Mouse (Mus musculus): Measurements from ENCODE around the gene Lhx6. TPM values are rescaled to one million over a fixed set of nuclear protein-coding genes. Genes with fewer than 3 reads are reported as not detected.

Lhx6 gene
- polyA plus RNA-seq, 1 experiment from 2014 or later = 0.16 TPM

GRCm38 (mm10) chr2:36104436-36104955, 712 bp downstream of the Lhx6 start:
- Histone ChIP-seq H3K36me3 (no peaks in the 10 kb centered on the region), H3K4me1 (replicated peaks) (peaks cover 16% of the 10 kb centered on the region), H3K4me3 (replicated peaks) (peak overlapping the region; percentile 43), H3K4me2 (peak overlapping the region; percentile 56), H3K27me3 (peaks cover 100% of the 10 kb centered on the region), H3K27ac (no peak overlapping the region), H3K9me3 (replicated peaks) (no peaks in the 10 kb centered on the region), H3K9ac (no peak overlapping the region)
- ATAC-seq (ENCODE audit: low read depth) = no peak
- no peak for DNase-seq
- WGBS (ENCODE audit: insufficient replicate concordance) = under 1% methylated on average over 32 of the region's 32 CpGs

DNA sequence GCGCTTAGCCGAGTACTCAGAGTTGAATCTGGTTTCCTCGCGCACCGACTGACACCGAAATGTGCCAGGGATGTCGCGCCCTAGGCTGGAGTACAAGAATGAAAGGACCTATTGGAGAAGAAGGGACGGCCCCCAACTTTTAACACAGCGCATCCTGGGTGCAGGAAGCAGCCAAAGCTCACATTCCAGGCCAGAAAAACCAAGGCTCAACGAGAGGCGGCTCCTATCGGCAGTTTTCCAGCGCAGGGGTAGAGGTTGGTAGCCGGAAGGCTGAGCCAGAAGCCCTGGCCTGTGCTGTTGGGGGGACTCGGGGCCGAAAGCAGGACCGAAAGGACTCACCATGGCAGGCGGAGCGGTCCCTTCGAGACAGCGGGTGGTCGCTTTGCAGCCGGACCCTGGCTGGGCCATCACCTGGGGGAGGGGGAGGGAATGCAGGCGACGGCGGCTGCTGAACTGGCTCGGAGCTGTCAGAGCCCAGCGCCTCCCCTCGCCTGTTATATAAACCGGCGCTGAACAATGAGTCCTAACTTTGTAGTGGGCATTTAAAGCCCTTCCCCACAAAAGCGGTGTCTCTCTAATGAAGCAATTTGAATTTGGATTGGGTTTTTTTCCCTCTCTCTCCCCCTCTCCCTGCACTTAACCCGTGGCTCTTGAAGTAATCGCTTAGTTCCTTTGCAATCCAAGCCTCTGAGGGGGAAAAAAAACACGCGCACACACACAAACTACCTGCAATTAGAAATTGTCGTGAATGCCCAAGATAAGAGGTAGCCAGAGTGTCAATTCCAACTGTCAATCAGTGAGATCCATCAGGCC, 1.4 kb downstream of the Lhx6 start:
- peak overlapping the region; percentile 18 for H3K4me3 ChIP-seq (replicated peaks)
- H3K36me3 ChIP-seq = no peaks in the 10 kb centered on the region
- peak overlapping the region; percentile 38 for H3K4me2 ChIP-seq
- H3K27me3 ChIP-seq = peaks cover 100% of the 10 kb centered on the region
- no peak overlapping the region for H3K27ac ChIP-seq
- peaks cover 16% of the 10 kb centered on the region for H3K4me1 ChIP-seq (replicated peaks)
- no peak for ATAC-seq (ENCODE audit: low read depth)
- H3K9me3 ChIP-seq (replicated peaks) = no peaks in the 10 kb centered on the region
- no peak for DNase-seq
- H3K9ac ChIP-seq = no peak overlapping the region
- WGBS (ENCODE audit: insufficient replicate concordance) = 2% methylated on average over 38 of the region's 38 CpGs

GRCm38 (mm10) chr2:36103069-36103554, 2.1 kb downstream of the Lhx6 start:
- Histone ChIP-seq H3K27ac (no peak overlapping the region), H3K27me3 (peaks cover 100% of the 10 kb centered on the region), H3K9me3 (replicated peaks) (no peaks in the 10 kb centered on the region), H3K4me3 (replicated peaks) (peak overlapping the region; percentile 18), H3K4me2 (peak overlapping the region; percentile 38), H3K4me1 (replicated peaks) (peaks cover 16% of the 10 kb centered on the region), H3K9ac (no peak overlapping the region), H3K36me3 (no peaks in the 10 kb centered on the region)
- 3% methylated on average over 21 of the region's 21 CpGs for WGBS (ENCODE audit: insufficient replicate concordance)
- DNase-seq (no peak), ATAC-seq (ENCODE audit: low read depth) (no peak)

- H3K27me3 ChIP-seq = peaks cover 100% of the 10 kb centered on the region
- ATAC-seq (ENCODE audit: low read depth) (no peak), DNase-seq (no peak)
- H3K4me2 ChIP-seq = peak overlapping the region; percentile 12; the same call in 1 of the 2 replicates
- no peak overlapping the region for H3K27ac ChIP-seq
- no peaks in the 10 kb centered on the region for H3K36me3 ChIP-seq
- no peaks in the 10 kb centered on the region for H3K9me3 ChIP-seq (replicated peaks)
- peaks cover 16% of the 10 kb centered on the region for H3K4me1 ChIP-seq (replicated peaks)
- 5% methylated on average over 21 of the region's 21 CpGs for WGBS (ENCODE audit: insufficient replicate concordance)
- no peak overlapping the region for H3K9ac ChIP-seq
- H3K4me3 ChIP-seq (replicated peaks) = peak overlapping the region; percentile 12; the same call in 1 of the 2 replicates
Observed at GRCm38 (mm10) chr2:36102559-36102946, 2.7 kb downstream of the Lhx6 start.

DNA sequence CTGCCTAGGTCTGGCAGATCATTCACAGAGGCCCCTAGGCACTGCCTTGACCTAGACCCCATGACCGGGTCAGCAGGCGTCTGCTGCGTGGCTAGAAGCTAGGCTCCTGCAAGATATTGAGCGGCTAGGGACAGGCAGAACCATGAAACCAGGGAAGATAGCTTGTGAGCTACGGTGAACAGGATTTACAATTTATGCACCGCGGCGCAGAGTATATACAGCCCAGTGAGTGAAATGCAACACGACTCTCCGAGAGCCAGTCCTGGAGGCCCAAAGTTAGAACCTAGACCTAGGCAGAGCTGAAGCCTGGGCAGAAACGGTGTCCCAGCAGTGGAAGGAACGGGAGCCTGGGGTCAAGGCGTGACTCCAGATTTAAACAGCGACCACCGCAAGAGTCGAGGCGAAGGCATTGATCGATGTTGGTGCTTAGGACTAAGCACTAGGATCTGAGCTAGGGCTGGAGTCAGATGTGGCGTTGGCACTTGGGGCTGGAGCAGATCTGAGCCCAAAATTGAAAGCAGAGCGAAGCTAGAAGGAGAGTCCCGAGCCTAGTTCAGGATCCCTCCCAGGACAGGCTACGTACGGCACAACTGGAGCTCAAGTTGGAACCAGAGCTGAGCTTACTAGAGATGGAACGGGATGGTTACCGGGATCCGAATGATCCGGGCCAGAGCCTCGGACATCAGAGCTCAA, 3.2 kb downstream of the Lhx6 start:
- no peak for DNase-seq
- no peak overlapping the region for H3K27ac ChIP-seq
- H3K9me3 ChIP-seq (replicated peaks) = no peaks in the 10 kb centered on the region
- H3K4me1 ChIP-seq (replicated peaks) = peaks cover 16% of the 10 kb centered on the region
- no peak for ATAC-seq (ENCODE audit: low read depth)
- H3K36me3 ChIP-seq = no peaks in the 10 kb centered on the region
- WGBS (ENCODE audit: insufficient replicate concordance) = 9% methylated on average over 28 of the region's 28 CpGs
- H3K27me3 ChIP-seq = peaks cover 100% of the 10 kb centered on the region
- peak overlapping the region; percentile 12; the same call in 1 of the 2 replicates for H3K4me3 ChIP-seq (replicated peaks)
- no peak overlapping the region for H3K9ac ChIP-seq
- peak overlapping the region; percentile 12; the same call in 1 of the 2 replicates for H3K4me2 ChIP-seq

- Histone ChIP-seq H3K27me3 (peaks cover 100% of the 10 kb centered on the region), H3K27ac (no peak overlapping the region), H3K4me1 (replicated peaks) (peaks cover 16% of the 10 kb centered on the region), H3K36me3 (no peaks in the 10 kb centered on the region), H3K9ac (no peak overlapping the region), H3K9me3 (replicated peaks) (no peaks in the 10 kb centered on the region), H3K4me2 (no peak overlapping the region), H3K4me3 (replicated peaks) (no peak overlapping the region)
- DNase-seq (no peak), ATAC-seq (ENCODE audit: low read depth) (no peak)
- WGBS (ENCODE audit: insufficient replicate concordance) = 19% methylated on average over 6 of the region's 6 CpGs
Observed at GRCm38 (mm10) chr2:36099739-36100138, 5.5 kb downstream of the Lhx6 start.

GRCm38 (mm10) chr2:36098021-36098420, 7.2 kb downstream of the Lhx6 start:
- no peak for DNase-seq
- WGBS (ENCODE audit: insufficient replicate concordance) = 19% methylated on average over 5 of the region's 5 CpGs
- peaks cover 8% of the 10 kb centered on the region for H3K4me1 ChIP-seq (replicated peaks)
- H3K9me3 ChIP-seq (replicated peaks) = no peaks in the 10 kb centered on the region
- peaks cover 100% of the 10 kb centered on the region for H3K27me3 ChIP-seq
- H3K4me2 ChIP-seq = no peak overlapping the region
- H3K27ac ChIP-seq = no peak overlapping the region
- no peak overlapping the region for H3K9ac ChIP-seq
- no peaks in the 10 kb centered on the region for H3K36me3 ChIP-seq
- H3K4me3 ChIP-seq (replicated peaks) = no peak overlapping the region
- ATAC-seq (ENCODE audit: low read depth) = no peak

DNA sequence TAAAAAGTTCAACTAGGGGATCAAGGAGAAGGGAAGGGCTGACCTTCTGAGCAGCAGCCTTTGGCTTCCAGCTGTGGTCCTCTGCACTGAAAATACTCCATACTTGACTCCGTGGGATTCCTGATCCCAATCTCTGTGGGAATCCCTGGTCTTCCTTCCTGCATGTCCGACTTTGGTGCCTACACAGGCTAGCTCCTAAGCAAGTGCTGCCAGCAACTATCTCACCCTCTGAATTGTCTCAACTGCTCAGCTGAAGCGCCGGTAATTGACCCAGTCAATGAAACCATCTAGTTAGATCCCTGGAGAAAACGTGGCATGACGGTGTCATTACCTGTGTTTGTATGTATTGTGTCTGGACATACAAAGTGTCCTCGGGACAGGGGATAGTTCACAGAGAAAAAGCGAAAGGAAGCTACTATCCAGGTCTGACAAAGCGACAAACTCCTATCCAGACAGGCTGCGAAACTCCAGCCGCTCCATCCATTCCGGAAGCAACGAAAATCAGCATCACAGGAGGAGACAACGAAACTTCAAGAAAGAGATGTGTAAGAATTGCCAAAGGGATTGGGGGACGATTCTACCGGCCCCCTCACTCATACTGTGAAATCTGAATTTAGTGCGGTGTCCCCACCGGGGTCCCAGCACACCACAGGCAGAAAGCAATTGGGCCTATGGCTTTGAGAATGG, 7.9 kb downstream of the Lhx6 start:
- Histone ChIP-seq H3K4me1 (replicated peaks) (peaks cover 2% of the 10 kb centered on the region), H3K27me3 (peaks cover 100% of the 10 kb centered on the region), H3K4me3 (replicated peaks) (no peak overlapping the region), H3K27ac (no peak overlapping the region), H3K36me3 (no peaks in the 10 kb centered on the region), H3K9me3 (replicated peaks) (no peaks in the 10 kb centered on the region), H3K4me2 (no peak overlapping the region), H3K9ac (no peak overlapping the region)
- ATAC-seq (ENCODE audit: low read depth) (no peak), DNase-seq (no peak)
- 10% methylated on average over 18 of the region's 18 CpGs for WGBS (ENCODE audit: insufficient replicate concordance)

GRCm38 (mm10) chr2:36093914-36094475, 11.2 kb downstream of the Lhx6 start:
- no peaks in the 10 kb centered on the region for H3K9me3 ChIP-seq (replicated peaks)
- H3K4me1 ChIP-seq (replicated peaks) = peaks cover 13% of the 10 kb centered on the region
- WGBS (ENCODE audit: insufficient replicate concordance) = 11% methylated on average over 31 of the region's 31 CpGs
- ATAC-seq (ENCODE audit: low read depth) = no peak
- no peaks in the 10 kb centered on the region for H3K36me3 ChIP-seq
- no peak overlapping the region for H3K4me2 ChIP-seq
- H3K4me3 ChIP-seq (replicated peaks) = no peak overlapping the region
- no peak overlapping the region for H3K27ac ChIP-seq
- no peak overlapping the region for H3K9ac ChIP-seq
- DNase-seq = no peak
- H3K27me3 ChIP-seq = peaks cover 100% of the 10 kb centered on the region

DNA sequence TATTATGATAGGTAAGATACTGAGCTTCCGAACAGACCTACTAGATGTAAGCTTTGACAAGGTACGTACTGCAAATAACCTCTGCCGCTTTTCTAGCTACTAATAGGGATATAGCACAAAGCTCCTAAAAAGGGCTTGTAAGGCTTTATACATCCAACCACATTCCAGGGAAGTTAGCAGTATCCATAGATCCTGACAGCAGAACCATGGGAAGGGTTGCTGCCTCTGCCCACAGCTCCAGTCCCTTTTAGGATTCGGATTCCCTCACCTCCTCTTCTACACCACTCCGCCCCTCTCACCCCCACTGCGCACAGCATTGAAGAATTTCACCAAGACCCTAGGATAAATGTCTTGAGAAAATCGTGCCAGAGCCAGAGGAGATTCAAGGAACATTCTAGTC, 11.9 kb downstream of the Lhx6 start:
- no peaks in the 10 kb centered on the region for H3K9me3 ChIP-seq (replicated peaks)
- no peak overlapping the region for H3K9ac ChIP-seq
- peaks cover 100% of the 10 kb centered on the region for H3K27me3 ChIP-seq
- no peak overlapping the region for H3K4me3 ChIP-seq (replicated peaks)
- no peak overlapping the region for H3K27ac ChIP-seq
- WGBS (ENCODE audit: insufficient replicate concordance) = 33% methylated on average over 7 of the region's 7 CpGs
- ATAC-seq (ENCODE audit: low read depth) (no peak), DNase-seq (no peak)
- no peaks in the 10 kb centered on the region for H3K36me3 ChIP-seq
- no peak overlapping the region for H3K4me2 ChIP-seq
- H3K4me1 ChIP-seq (replicated peaks) = peaks cover 13% of the 10 kb centered on the region

DNA sequence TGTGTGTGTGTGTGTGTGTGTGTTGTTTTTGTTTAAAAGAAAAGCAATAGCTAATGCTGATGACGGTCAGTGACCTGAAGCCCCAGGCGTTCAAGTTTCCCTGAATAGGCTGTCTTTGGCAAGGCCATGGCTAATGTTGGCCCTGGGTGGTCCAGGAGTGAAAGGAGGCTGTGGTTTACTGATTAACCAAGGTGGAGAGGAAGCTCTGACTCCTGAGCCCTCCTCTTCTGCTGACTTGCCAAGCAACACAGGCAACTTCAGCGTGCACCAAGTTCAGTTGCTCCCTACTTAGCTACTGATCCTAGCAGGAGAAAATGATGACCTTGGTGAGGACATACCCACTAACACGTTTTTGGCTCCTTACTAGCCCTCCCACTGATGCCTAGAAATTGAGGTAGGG, 12.5 kb downstream of the Lhx6 start:
- DNase-seq = no peak
- H3K4me2 ChIP-seq = no peak overlapping the region
- H3K9me3 ChIP-seq (replicated peaks) = no peaks in the 10 kb centered on the region
- H3K27me3 ChIP-seq = peaks cover 99% of the 10 kb centered on the region
- no peak overlapping the region for H3K27ac ChIP-seq
- no peak overlapping the region for H3K4me3 ChIP-seq (replicated peaks)
- WGBS (ENCODE audit: insufficient replicate concordance) = 14% methylated on average over 4 of the region's 4 CpGs
- ATAC-seq (ENCODE audit: low read depth) = no peak
- no peaks in the 10 kb centered on the region for H3K36me3 ChIP-seq
- peaks cover 13% of the 10 kb centered on the region for H3K4me1 ChIP-seq (replicated peaks)
- H3K9ac ChIP-seq = no peak overlapping the region
